Mouse (Mus musculus): ENCODE results near the gene Polr3f.

- TF ChIP-seq CTCF (IDR thresholded peaks at IDR 0.05; ENCODE audit: control insufficient read depth, insufficient read depth, insufficient replicate concordance, low read depth, low read length) (no peak), POLR2A (IDR thresholded peaks at IDR 0.05; ENCODE audit: control insufficient read depth, low read depth, low read length) (no peak)
Measured at GRCm38 (mm10) chr2:144543670-144544069, 16.2 kb downstream of the Polr3f start.

Measured in testis, adult 2 months (tissue).